Mouse (Mus musculus) E14TG2a.4 (cell line): Measurements from ENCODE around the gene Dcakd.

Source experiments
- H3K27me3 ChIP-seq: 2 replicates; pipeline ENCODE4 v1.6.1; 2014; ENCODE audit warnings: low read length, control low read depth; ENCODE audit not compliant: insufficient read depth
- H3K36me3 ChIP-seq: 2 replicates; pipeline ENCODE4 v1.6.1; 2014; ENCODE audit warnings: low read length, control low read depth; ENCODE audit not compliant: insufficient read depth
- H3K4me1 ChIP-seq: replicated peaks from 2 replicates; pipeline ENCODE4 v1.6.1; 2014; ENCODE audit warnings: low read depth, low read length, control low read depth
- H3K4me3 ChIP-seq: replicated peaks from 2 replicates; pipeline ENCODE4 v1.5.1; 2014; ENCODE audit warnings: mild to moderate bottlenecking, low read length
- H3K9me3 ChIP-seq: 2 replicates; pipeline ENCODE4 v1.6.1; 2014; ENCODE audit warnings: low read length, control low read depth
- CTCF ChIP-seq: conservative IDR thresholded peaks from 2 replicates; pipeline ENCODE4 v1.5.1; 2014; ENCODE audit warnings: low read length
- NANOG ChIP-seq: IDR thresholded peaks from 2 replicates; pipeline ENCODE4 v1.6.1; 2014; ENCODE audit warnings: borderline replicate concordance, low read length, mixed read lengths
- POU5F1 ChIP-seq: IDR thresholded peaks from 2 replicates; pipeline ENCODE4 v1.6.1; 2014; ENCODE audit warnings: low read length, borderline replicate concordance

Dcakd gene

GRCm38 (mm10) chr11:102957692-102958091, 70.4 kb downstream of the Dcakd start:
- H3K9me3 ChIP-seq = no peaks in the 10 kb centered on the region
- peaks cover 41% of the 10 kb centered on the region for H3K27me3 ChIP-seq
- H3K36me3 ChIP-seq = no peaks in the 10 kb centered on the region
- peaks cover 31% of the 10 kb centered on the region for H3K4me1 ChIP-seq
- H3K4me3 ChIP-seq = no peak overlapping the region
- no peak for TF ChIP-seq NANOG
- no peak for TF ChIP-seq POU5F1

DNA sequence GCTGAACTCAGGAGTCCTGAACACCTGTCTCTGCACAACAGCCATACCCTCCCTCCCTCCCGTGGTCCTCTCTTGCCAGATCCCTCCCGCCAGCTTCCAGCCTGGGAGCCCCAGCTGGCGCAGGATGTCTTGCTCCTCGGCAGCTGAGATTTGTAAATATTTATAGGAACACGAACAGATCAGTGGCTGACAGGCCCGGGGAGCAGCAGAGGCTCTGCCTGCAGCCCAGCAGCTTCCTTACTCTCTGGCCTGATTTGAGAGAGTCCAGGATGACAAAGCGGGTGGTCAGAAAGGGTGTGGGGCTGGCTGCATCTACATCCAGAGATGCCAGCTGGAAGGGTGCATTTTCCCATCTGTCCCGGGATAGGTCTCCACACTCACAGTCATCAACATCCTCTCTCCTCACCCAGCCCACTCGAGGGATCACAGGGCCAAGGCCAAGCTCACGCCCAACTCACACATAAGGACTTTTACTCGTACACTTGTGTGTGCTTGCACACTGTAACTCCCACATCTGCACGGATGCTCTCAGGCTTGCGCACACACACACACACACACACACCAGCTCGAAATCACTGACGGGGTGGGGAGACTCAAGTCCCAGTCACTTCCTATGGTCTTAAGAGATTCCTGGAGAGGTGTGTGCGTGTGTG, 71.0 kb downstream of the Dcakd start:
- Histone ChIP-seq H3K27me3 (peaks cover 47% of the 10 kb centered on the region), H3K9me3 (no peaks in the 10 kb centered on the region), H3K36me3 (no peaks in the 10 kb centered on the region), H3K4me1 (peaks cover 29% of the 10 kb centered on the region), H3K4me3 (peak overlapping the region; percentile 41; the same call in 1 of the 2 replicates)
- TF ChIP-seq NANOG (no peak), CTCF (no peak), POU5F1 (no peak)

GRCm38 (mm10) chr11:102952922-102953321, 75.2 kb downstream of the Dcakd start:
- Histone ChIP-seq H3K4me1 (peaks cover 40% of the 10 kb centered on the region), H3K36me3 (no peaks in the 10 kb centered on the region), H3K4me3 (no peak overlapping the region), H3K9me3 (no peaks in the 10 kb centered on the region), H3K27me3 (peaks cover 84% of the 10 kb centered on the region)
- TF ChIP-seq CTCF (no peak), NANOG (no peak), POU5F1 (no peak)

- Histone ChIP-seq H3K4me3 (peak overlapping the region; percentile 78), H3K4me1 (peaks cover 43% of the 10 kb centered on the region), H3K27me3 (peaks cover 96% of the 10 kb centered on the region), H3K36me3 (peaks cover 1% of the 10 kb centered on the region; the same call in 1 of the 2 replicates), H3K9me3 (no peaks in the 10 kb centered on the region)
- TF ChIP-seq CTCF (no peak), NANOG (no peak), POU5F1 (no peak)
These were observed 79.8 kb downstream of the Dcakd start for GRCm38 (mm10) chr11:102948043-102948961.

- Histone ChIP-seq H3K36me3 (peaks cover 6% of the 10 kb centered on the region; the same call in 1 of the 2 replicates), H3K4me1 (peaks cover 43% of the 10 kb centered on the region), H3K27me3 (peaks cover 93% of the 10 kb centered on the region), H3K9me3 (no peaks in the 10 kb centered on the region), H3K4me3 (peak overlapping the region; percentile 80)
- TF ChIP-seq POU5F1 (no peak), NANOG (no peak), CTCF (peak; percentile 19; the same call in 1 of the 2 replicates)
These were observed 81.2 kb downstream of the Dcakd start for GRCm38 (mm10) chr11:102946992-102947343.

DNA sequence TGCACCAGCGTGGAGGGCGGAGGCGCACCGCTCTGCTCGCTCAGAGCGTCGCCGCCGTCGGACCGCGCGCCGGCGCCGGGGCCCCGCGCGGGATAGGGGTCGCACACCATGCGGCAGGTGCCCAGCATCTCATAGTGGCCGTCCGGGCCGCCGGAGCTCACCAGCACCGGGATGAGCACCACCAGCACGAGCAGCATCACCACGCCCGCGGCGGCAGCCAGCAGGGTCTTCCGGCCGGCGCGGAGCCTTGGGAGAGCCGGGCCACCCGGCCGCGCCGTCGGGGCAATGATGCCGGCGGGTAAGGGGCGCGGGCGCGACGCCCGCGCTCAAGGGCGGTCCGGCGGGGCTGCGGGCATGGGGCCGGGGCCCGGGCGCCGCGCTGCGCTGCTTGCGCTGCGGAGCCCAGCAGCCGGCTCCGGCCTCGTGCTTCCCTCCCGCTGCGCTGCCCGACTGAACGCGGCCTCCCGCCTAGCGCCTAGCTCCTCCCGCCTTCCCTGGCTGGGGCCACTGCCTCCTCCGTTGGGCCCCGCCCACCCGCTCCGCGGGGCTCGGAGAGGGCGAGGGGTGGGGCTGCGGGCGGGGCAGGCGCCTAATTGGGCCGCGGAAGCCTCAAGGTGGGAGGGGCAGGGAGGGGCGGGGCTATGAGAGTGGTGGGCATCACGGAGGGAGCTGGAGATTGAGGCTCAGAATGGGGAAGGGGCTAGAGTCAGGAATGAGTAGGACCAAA, 81.7 kb downstream of the Dcakd start, which contains the start of gene C1ql1:
Gene C1ql1 (minus strand): TSS at position 424 of the 727 bp plus-strand sequence.
- peaks cover 43% of the 10 kb centered on the region for H3K4me1 ChIP-seq
- H3K4me3 ChIP-seq = peak within 1 kb of the TSS; percentile 80
- peaks cover 6% of the 10 kb centered on the region; the same call in 1 of the 2 replicates for H3K36me3 ChIP-seq
- peaks cover 91% of the 10 kb centered on the region for H3K27me3 ChIP-seq
- H3K9me3 ChIP-seq = no peaks in the 10 kb centered on the region
- TF ChIP-seq CTCF (no peak), NANOG (no peak), POU5F1 (no peak)

DNA sequence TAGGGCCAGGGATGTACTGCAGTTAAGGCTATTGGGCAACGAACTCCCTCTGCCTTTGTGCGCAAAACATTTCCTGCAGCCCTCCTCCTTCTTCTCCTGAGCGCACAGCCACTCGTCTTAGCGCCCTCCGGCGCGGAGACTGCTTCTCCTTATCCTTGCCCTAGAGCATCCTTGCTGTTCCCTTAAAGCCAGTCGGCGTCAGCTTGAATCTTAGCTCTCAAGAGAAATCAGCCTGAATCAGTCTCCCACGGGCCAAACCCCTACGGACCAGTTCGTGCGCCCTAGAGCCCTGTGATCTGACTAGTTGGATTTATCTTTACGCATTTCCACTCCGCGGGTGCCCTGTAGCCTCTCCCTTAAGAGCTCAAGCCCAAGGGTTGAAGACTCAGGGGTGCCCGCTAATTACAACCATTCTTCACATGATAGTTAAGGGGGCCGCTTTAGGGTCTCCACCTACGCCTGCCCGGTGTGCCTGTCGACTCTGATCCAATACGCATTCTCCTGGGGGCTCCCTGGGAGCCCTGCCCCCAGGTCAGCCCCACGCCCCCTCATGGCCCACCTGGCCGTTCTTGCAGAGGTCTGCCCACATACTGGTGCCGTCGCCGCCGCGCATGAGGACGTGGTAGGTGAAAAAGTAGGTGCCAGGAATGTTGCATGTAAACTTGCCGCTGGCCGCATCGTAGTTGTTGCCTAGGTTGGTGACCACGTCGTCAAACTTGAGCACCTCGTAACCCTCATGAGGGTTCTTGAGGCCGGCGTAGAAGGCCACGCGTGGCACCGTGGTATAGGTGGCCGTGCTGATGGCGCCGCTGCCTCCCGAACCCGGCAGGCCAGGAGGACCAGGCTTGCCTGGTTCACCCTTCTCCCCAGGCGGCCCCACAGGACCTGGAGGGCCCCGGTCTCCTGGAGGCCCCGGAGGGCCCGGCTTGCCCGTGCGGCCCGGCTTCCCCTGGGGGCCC, 82.5 kb downstream of the Dcakd start:
- TF ChIP-seq CTCF (no peak), POU5F1 (no peak), NANOG (no peak)
- no peaks in the 10 kb centered on the region for H3K9me3 ChIP-seq

More for the DNA sequence above, 82.5 kb downstream of the Dcakd start:
- peaks cover 43% of the 10 kb centered on the region for H3K4me1 ChIP-seq
- H3K4me3 ChIP-seq = peak overlapping the region; percentile 80
- peaks cover 90% of the 10 kb centered on the region for H3K27me3 ChIP-seq
- H3K36me3 ChIP-seq = peaks cover 6% of the 10 kb centered on the region; the same call in 1 of the 2 replicates
